Mouse (Mus musculus) gastrocnemius, adult 8-10 months (tissue): ENCODE data around the gene Tcp11l1. TPM values are rescaled to one million over a fixed set of nuclear protein-coding genes. Genes with fewer than 3 reads are reported as not detected.

Experiments
- DNase-seq, 2 experiments: peaks; one replicate each; pipeline ENCODE4 v3.0.0; 2022; ENCODE audit warnings: low spot score in 2 of 2
- total RNA-seq, 4 experiments: library from RNA; stranded (reverse); gene quantifications; 2 replicates each; pipeline ENCODE4 v1.2.4; 2022

Gene Tcp11l1
- 10 to 100 TPM in 1 of 4 experiments, 1 to 10 TPM in 3; 8.7 to 11.7 (median 9.2) TPM for total RNA-seq

DNA sequence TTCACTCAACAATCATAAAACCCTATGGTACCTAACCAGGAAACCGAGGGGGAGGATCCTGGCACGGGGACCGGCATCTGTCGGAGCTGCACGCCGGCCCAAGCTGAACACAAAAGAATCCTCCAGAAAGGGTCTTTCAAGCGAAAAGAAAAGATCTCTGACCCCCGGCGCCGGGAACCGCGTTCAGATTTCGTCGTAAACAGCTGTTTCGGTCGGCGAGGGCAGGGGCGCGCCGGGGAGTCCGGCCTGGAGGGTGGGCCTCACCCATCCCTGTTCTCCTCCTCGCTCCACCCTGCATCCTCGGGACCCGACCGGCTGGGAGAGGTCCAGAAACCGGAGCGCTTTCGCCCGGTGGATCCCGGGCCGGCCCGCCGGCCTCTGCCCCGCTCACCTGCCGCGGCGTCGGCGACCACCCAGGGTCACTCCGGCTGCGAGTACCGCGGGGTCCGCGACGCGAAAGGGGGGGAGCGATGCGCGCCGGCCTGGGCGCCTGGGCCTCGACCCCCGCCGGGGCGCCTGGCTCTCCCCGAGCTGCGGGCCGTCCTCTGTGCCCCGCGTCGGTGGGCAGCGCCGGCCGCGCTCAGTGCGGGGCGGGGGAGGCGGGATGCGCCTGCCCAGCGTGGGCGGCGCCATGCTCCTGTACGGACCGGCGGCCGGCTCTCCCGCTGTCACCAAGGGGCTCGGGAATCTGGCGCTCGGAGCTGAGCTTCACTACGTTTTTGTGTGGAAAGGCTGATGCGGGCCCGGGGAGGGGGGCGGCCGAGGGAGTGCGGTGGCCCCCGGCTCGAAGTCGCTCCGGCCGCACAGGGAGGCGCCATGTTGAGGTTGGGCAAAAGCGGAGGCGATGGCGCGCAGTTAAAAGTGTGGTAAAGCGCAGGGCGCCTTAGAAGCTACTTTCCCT is at the start of gene Tcp11l1:
Gene Tcp11l1 (minus strand): TSS at position 585 of the 901 bp plus-strand sequence.
- DNase-seq: peak; percentile 31 to 46

DNA sequence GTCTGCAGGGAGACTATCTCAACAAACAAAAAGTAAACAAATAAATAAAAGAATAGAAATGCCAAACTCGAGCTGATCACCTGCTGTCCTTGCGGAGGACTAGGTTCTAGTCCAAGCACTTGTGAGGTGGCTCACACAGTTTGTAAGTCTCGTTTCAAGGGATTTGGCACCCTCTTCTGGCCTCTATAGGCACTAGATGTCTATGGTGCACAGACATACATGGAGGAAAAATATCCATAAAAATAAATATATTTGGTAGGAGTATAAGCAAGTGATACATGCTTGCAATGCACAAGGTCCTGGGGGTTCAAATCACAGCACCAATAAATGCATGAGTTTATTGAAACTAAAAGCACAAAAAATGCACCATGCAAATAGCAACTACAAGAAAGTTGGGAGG is 38.6 kb upstream of the Tcp11l1 start:
- DNase-seq: no peak

DNA sequence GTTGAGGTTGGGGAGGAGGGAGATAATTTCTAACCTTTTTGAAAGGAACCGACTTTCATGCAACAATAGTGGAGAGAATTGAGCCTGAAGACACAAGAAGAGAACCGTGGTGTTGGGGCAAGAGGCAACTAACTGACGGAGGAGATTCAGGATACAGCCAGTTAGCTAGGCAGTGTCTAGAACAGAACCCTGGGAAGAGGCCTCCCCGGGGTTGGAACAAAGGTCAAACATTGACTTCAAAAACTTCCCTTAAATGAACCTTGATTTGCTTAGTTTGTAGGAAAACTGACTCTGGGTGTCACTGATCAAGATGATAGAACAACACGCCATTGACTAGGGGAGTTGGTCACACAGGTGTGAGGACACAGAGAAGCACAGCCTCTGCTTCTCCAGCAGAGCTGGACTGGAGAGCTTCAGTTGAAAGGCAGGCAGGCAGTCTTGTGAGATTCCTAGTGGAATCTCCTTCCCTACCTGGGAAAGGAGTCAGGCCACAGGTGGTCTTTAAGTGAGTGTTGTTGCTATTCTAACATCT is 36.7 kb upstream of the Tcp11l1 start:
- DNase-seq: no peak

DNA sequence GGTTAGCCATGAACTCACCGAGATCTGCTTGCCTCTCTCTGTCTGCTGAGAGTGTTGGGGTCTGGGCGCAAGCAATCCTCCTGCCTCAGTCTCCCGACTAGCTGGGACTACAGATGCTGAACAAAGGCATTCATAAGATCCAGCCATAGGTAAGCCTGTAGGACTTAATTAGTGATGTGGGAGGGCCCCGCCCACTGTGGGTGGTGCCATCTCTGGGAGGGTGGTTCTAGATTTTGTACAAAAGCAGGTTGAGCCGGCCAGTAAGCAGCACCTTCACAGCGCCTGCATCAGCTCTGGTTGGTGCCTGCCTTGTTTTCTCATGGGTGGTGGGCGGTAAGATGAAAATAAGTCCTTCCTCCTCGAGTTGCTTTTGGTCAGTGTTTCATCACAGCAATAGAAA is 34.3 kb upstream of the Tcp11l1 start:
- no peak for DNase-seq

DNA sequence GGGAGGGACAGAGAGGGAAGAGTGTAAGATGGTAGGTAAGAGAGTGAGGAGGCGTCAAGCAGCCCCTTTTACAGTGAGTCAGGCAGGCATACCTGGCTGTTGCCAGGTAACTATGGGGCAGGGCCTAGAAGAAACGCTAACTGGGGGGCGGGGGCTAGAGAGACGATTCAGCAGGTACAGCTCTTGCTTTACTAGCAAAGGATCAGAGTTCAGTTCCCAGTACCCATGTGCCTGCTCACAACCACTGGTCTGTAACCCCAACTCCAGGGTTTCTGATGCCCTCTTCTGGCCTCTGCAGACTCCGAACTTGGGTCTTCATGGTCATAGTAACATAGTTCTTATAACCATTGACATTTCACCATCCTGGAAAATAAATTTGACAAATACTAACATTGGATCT is 32.0 kb upstream of the Tcp11l1 start:
- no peak for DNase-seq

DNA sequence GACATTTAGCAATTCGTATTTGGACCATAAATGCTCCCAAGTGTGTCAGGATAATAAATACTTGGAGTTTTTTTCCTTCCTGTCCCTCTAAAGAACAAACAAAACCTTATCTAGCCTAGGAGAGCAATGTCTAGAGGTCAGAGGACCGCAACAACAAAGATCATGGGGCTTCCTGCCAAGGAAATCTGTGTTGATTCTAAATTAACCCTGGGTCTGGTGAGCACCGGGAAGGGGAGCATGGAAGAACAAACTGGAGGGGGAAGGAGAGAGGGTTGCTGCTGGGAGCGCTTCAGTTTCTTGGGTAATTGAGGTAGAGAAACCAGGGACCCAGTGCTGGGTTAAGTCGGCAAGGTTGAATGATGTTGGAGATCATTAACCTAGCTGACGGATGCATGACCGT is 31.2 kb upstream of the Tcp11l1 start:
- no peak for DNase-seq

DNA sequence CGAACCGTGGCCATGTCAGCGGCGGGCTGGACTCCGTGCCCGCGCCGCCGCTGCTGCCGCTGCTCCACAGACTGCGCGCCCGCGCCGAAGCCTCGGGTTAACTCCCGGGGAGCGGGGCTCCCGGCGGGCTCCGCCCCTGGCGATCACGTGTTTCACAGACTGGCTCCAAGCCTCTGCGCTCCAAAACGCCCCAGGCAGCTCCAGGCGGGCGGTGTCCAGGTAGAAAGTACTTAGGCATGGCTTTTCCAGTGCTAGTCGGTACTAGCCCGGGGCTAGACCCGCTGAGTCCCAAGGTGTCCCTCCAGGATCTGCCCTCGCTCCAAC is 30.7 kb upstream of the Tcp11l1 start, which contains the start of gene Depdc7:
Gene Depdc7 (minus strand): TSS at position 138 of the 324 bp plus-strand sequence.
- DNase-seq: peak; percentile 83 to 87

DNA sequence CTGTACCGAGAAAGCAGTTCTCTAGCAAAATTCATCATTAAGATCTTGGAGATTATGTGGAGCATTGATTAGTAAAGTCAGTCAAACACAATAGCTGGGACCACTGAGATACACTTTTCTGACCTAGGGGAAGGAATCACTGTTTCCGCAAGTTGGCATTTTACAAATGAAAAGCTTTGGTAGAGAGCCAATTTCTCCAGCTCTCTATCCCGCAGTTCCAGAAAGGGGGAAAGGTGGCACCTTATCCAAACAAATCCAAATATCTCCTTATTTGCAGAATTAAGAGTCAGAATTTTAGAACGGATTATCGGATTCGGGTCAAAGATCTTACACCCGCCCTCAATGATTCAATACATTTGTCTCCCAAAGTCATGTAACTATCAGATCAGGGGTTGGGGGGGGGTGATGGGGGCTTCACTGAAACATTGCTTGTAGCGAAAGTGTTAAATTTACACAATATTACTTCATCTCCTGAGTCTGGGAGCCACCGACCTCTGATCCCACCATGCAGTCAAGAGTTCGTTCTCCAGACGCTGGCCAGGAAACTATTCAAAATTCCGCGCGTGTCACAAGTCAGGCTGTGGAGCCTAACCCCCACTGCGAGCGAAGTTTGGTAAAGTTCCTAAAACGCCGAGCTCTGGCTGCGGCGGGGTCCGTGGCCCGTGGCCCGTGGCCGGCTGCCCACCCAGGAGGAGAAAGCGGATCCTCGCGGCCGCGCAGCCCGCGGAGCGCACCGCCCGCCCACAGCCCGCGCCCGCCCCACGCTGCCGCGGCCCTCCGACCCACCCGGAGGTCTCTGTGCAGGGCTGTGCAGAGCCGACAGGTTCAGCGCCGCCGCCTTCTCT is 30.1 kb upstream of the Tcp11l1 start:
- no peak for DNase-seq

DNA sequence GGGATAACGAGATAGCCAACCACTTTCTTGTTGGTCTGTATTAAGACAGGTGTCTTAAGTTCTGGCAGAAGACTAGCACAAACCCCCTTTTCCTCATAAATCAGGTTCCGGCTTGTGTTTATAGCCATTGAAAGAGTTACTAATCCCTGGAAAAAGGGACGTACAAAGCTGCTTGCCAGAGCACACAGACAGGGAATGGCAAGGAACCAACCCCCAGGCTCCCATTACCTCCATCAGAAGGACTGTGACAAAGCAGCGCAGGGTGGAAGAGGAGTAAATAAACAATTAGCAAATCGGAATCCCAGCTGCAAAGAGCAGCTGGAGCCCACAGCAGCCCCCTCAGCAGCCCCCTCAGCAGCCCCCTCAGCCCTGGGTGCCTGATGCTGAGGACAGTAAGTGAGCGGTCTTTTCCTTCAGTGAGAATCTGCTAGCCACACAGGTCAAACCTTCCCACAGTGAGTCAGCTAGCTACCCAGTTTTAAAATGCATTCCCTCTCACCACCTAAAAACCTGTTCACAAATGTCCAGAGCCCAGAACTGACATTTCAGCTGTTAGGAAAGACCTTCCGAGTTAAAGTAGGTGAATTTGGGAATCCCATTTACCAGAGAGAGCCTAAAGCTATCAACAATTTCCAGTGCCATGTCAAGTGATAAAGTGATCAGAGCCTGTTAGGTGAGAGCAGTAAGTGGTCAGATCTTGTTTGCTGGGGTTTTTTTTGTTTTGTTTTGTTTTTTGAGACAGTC is 29.2 kb upstream of the Tcp11l1 start:
- no peak for DNase-seq

DNA sequence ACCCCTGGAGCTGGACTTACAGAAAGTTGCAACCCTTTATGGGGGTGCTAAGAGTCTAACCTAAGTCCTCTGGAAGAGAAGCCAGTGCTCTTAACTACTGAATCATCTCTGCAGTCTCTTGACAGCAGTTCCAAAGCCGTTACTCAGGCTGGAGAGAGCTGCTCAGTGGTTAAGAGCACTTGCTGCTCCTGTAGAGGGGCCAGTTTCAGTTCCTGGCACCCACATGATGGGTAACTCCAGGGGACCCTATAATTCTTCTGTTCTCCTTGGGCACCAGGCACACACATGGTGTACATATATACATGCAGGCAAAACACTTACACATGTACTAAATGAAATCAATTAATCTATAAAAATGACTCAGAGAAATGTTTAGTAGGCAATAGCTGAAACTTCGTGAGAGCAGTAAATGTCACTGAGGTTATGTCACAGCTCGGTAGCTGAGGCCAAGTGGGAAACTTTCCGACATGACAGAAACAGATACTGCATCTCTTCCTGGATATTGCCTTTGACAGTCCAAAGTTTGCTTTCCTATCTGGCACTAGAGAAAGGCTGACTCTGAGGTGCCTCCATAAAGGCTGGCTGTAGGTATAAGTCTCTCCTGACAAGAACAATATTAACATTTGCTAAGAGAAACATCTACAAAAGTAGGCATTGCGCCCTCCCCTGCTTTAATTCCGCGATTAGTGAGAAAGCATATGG is 28.4 kb upstream of the Tcp11l1 start:
- no peak for DNase-seq

DNA sequence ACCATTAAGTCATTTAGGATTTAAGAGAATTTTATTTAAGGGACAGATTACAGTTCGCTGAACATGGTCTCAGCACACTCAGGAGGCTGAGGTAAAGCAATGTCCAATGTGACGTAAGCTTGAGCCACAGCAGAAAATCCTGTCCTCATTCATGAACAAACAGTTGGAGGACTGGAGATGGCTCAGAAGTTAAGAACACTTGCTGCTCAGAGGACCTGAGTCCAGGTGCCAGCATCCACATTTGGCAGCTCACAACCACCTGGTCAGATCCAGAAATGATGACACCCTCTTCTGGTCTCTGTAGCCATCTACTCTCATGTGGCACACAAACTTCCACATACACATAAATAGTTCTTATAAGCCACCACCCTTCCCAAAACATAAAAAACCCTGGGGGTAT is 27.7 kb upstream of the Tcp11l1 start:
- DNase-seq: no peak

DNA sequence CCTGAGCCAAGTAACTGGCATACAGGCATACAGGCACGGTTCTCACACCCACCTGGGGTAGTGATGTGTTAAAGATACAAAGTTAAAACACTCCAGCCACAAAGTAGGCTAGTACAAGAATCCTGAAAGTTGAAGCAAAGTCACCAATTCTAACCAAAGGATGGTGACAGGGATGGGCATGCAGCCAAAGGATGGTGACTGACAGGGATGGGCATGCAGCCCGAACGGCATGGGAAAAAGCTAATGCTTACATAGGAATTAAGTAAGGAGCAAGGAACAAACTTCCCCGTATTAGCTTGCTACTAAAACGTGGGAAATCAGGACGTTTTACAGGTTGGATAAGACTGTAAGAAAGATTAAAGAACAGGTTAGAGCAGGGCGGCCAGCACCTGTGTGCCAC is 24.3 kb upstream of the Tcp11l1 start:
- no peak for DNase-seq

DNA sequence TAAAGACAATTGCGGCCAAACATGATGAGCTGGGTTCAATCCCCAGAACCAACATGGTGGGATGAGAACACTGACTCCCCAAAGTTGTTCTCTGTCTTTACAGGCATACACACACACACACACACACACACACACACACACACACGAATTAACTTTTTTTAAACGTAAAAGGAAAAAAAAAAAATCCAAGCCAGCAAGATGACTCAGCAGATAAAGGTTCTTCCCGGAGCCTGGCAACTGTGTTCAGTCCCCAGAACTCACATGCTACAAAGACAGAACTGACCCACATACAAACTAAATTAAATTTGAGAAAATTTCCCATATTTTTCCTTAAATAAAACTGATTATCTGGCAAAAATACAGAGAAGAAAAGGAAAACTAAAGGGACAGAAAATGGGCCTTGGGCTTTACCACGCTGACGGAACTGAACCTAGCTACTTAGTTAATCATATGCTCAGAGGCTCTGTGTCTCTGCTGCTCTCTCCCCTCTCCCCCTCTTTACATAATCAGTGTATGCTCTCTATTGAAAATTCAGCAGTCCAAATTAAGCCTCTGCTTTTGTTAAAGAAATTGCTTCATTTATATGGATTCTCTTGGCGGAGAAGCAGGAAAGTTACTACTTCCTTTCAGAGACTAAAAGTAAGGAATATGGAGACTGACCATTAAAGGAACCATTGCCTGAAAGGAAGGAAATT is 20.7 kb upstream of the Tcp11l1 start:
- DNase-seq: no peak

DNA sequence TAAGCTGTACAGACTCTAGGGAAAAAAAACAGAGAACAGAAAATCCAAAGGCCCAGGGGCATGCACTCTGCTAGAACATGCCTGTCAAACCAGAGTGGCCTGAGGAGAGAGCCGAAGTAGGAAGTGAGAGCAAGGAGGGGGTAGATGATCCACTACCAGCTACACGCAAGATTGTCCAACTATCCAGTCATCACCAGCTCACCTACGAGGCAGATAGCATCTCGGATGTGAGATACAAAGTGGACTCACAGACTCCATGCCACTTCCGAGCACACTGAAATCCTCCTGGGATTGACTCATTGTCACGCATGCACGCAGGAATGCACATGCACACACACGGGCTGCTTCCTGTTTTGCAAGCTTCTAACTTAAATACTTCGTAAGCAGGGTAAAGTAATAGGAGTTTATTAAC is 20.1 kb upstream of the Tcp11l1 start:
- DNase-seq: no peak

DNA sequence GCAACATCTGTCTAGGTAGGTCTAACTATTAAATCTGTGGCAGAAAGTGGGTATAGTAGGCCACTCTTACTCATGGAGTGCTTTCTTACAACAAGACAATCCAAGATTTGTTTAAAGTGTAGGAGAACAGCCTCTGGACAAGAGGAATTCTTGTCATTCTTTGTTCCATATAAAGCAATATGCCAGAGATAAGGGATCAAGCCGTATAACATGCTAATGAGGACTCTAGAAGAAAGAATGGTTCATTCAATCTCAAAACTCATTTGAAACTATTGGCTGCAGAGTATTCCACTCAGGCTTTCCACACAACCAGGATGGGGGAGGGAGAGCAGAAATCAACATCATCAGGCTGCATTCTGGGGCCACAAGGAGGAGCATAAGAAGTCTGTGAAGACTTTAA is 15.4 kb upstream of the Tcp11l1 start:
- DNase-seq: no peak

DNA sequence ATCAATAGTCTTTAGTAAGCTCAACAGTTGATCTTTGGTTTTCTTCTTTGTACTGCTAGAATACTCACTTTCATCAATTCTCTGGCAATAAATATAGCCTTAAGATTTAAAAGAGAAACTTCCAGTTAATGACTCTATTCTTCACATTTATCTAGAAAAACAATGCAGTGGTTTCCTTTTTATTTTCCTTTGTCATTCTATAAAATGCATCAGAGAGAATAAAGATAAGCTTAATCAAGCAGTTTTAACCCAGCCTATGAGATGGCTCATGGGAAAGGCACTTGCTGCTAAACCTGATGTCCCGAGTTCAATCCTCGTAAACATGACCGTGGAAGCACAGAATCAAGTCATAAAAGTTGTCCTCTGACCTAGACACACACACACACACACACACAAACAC is 10.1 kb upstream of the Tcp11l1 start:
- no peak for DNase-seq

DNA sequence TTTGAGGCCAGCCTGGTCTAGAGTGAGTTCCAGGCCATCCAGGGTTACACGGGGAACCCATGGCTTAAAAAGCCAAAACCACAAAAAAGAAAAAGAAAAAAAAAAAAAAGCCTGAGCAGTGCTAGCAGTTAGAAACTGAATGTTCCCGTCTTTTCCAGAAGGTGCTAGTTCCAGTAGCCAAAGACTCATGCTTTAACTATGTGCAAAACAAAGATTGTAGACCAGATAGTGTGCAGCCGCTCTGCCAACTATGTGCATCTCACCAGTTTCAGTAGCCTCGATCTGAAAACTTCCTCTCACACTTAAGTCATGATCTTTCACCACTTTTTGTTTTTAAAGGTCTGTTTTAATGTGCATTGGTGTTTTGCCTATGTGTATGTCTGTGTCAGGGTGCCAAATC is 5.9 kb upstream of the Tcp11l1 start:
- no peak for DNase-seq

DNA sequence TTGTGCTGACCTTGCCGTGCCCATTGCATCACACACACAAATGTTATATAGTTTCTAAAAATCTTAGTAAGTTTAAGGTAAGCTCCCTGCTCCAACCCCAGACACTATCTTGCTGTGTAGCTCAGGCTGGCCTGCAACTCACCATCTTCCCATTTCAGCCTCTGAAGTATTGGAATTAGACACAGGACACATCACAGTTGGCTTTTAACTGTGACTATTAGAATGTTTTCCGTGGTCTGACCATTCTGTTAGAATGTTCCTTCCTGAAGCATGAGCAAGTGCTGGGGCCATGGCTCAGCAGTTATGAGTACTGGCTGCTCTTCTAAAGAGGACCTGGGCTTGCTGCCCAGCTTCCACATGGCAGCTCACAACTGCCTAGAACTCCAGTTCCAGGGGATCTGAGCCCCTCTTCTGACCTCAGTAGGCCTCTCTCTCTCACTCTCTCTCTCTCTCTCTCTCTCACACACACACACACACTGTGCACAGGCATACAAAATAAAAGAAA is 5.3 kb upstream of the Tcp11l1 start:
- no peak for DNase-seq

DNA sequence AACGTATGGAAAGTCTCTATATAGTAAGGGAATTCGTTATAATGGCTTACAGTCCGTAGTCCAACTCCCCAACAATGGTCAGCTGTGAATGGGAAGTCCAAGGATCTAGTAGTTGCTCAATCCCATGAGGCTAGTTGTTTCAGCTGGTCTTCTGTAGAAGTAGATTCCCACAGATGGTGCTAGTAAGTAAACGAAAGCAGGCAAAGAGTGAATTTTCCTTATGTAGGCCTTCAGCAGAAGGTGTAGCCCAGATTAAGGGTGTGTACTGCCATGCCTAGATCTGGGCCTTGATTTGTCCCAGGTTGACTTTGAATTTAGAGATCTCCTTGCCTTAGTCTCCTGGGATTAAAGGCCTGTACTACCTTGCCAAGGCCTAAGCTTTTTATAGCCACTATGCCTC is 4.3 kb upstream of the Tcp11l1 start, which contains the start of gene Pin1rt1:
Gene Pin1rt1 (minus strand): TSS at position 101 of the 400 bp plus-strand sequence.
- DNase-seq: no peak

DNA sequence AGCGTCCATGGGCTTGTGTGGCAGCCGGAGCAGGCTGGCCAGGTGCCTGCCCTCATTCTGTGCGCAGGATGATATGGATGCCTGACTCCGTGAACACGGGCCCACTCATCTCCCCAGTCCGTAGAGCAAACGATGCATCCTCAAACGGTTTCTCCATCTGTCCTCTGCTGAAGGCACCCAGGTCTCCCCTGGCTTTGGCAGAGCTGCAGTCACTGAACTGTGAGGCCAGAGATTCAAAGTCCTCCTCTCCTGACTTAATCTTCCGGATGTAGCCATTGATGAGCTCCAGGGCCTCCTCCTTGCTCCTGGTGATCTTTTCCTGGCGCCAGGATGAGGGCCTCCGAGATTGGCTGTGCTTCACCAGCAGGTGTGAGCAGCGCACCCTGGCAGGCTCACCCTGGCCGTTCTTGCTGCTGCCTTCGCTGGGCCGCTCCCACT is 2.3 kb upstream of the Tcp11l1 start:
- DNase-seq: peak in 1 of 2 experiments; percentile 22
